Mouse (Mus musculus): ENCODE measurements around the gene E2f8.

GRCm38 (mm10) chr7:48918389-48918788, 37.0 kb upstream of the E2f8 start:
- TF ChIP-seq CTCF (IDR thresholded peaks at IDR 0.05; ENCODE audit: borderline replicate concordance, extremely low read depth, insufficient read depth, insufficient read length) (no peak), POLR2A (IDR thresholded peaks at IDR 0.05; ENCODE audit: borderline replicate concordance, extremely low read depth, insufficient read depth, insufficient read length, poor library complexity, severe bottlenecking) (no peak)

Data from brain, embryonic 14.5 days (tissue).